Mouse (Mus musculus) midbrain, postnatal 0 days (tissue): ENCODE data around the gene Cdh13. TPM values are rescaled to one million over a fixed set of nuclear protein-coding genes. Genes with fewer than 3 reads are reported as not detected.
A peak's percentile ranks its signal among the peaks of the same experiment; 100 is the strongest.

Source experiments
- ATAC-seq: fragments of 200-750 bp; cut with Nextera tagmentation; 2 replicates; pipeline ENCODE4 v1.8.0; 2017; ENCODE audit warnings: moderate number of reproducible peaks, mild to moderate bottlenecking, moderate TSS enrichment, moderate library complexity; ENCODE audit not compliant: low FRiP score
- DNase-seq: peaks from one replicate; pipeline ENCODE4 v3.0.0-alpha.2; 2015; ENCODE audit warnings: low spot score
- H3K27ac ChIP-seq: fragments of 300-500 bp; sonication (generic); 2 replicates; pipeline ENCODE4 v1.5.1; 2014; ENCODE audit warnings: low read depth, mild to moderate bottlenecking, low read length, mixed read lengths
- H3K27me3 ChIP-seq: fragments of 300-500 bp; sonication (generic); 2 replicates; pipeline ENCODE4 v1.6.1; 2014; ENCODE audit warnings: low read length, control low read depth, mixed read lengths; ENCODE audit not compliant: insufficient read depth
- H3K36me3 ChIP-seq: fragments of 300-500 bp; sonication (generic); 2 replicates; pipeline ENCODE4 v1.6.1; 2014; ENCODE audit warnings: low read length, control low read depth, mixed read lengths; ENCODE audit not compliant: insufficient read depth
- H3K4me1 ChIP-seq: fragments of 300-500 bp; sonication (generic); 2 replicates; pipeline ENCODE4 v1.6.1; 2014; ENCODE audit warnings: mild to moderate bottlenecking, control low read depth, antibody characterized with exemption, low read length, mixed read lengths; ENCODE audit not compliant: insufficient read depth
- H3K4me2 ChIP-seq: fragments of 300-500 bp; sonication (generic); 2 replicates; pipeline ENCODE4 v1.6.1; 2014; ENCODE audit warnings: low read depth, mild to moderate bottlenecking, low read length, mixed read lengths; ENCODE audit not compliant: poor library complexity, severe bottlenecking
- H3K4me3 ChIP-seq: fragments of 300-500 bp; sonication (generic); 2 replicates; pipeline ENCODE4 v1.5.1; 2014; ENCODE audit warnings: low read depth, mild to moderate bottlenecking, low read length, moderate library complexity
- H3K9ac ChIP-seq: fragments of 300-500 bp; sonication (generic); replicated peaks from 2 replicates; pipeline ENCODE4 v1.6.1; 2014; ENCODE audit warnings: mild to moderate bottlenecking, low read length, moderate library complexity, mixed read lengths; ENCODE audit not compliant: poor library complexity, severe bottlenecking
- H3K9me3 ChIP-seq: fragments of 300-500 bp; sonication (generic); 2 replicates; pipeline ENCODE4 v1.6.1; 2016; ENCODE audit warnings: low read length, control low read depth
- CTCF ChIP-seq: IDR thresholded peaks from 2 replicates; pipeline ENCODE4 v1.5.1; 2016; ENCODE audit warnings: antibody characterized with exemption, mild to moderate bottlenecking
- WGBS: fragments of 180-500 bp; shearing (Covaris S2); extraction: QIAGEN DNeasy Blood & Tissue Kit; methylation state at CpG from one replicate; pipeline ENCODE4 v1.1.7; 2014; 5-methylcytosine and 5-hydroxymethylcytosine counted together
- polyA plus RNA-seq: library from polyadenylated mRNA; unstranded; fragments of >200 nt; fragmentation: Nextera tagmentation; extraction: Ambion mirVana; gene quantifications from 2 replicates; pipeline ENCODE4 v1.2.1, GENCODE M21; 2015
- total RNA-seq: library from RNA; depleted of rRNA; stranded (reverse); fragments of >200 nt; gene quantifications from 2 replicates; pipeline ENCODE4 v1.2.3, GENCODE M21; 2014

Cdh13 gene
- total and polyA plus RNA-seq, 2 experiments from 2014 or later: 199 to 203 TPM

GRCm38 (mm10) chr8:119064523-119064922, 781.0 kb downstream of the Cdh13 start:
- H3K27ac ChIP-seq: no peak overlapping the region
- no peaks in the 10 kb centered on the region for H3K27me3 ChIP-seq
- ATAC-seq: no peak
- no peak overlapping the region for H3K4me3 ChIP-seq
- peak; percentile 60 for DNase-seq
- no peak overlapping the region for H3K4me2 ChIP-seq
- TF ChIP-seq CTCF: peak; percentile 81
- WGBS: 17% methylated on average over 11 of the region's 11 CpGs
- H3K36me3 ChIP-seq: no peaks in the 10 kb centered on the region
- H3K4me1 ChIP-seq: no peaks in the 10 kb centered on the region; the same call in 1 of the 2 replicates
- no peaks in the 10 kb centered on the region for H3K9me3 ChIP-seq
- H3K9ac ChIP-seq: no peak overlapping the region

GRCm38 (mm10) chr8:119072291-119072690, 788.8 kb downstream of the Cdh13 start:
- no peak overlapping the region for H3K4me2 ChIP-seq
- 76% methylated on average over 6 of the region's 6 CpGs for WGBS
- no peaks in the 10 kb centered on the region for H3K9me3 ChIP-seq
- H3K4me3 ChIP-seq: no peak overlapping the region
- no peak for DNase-seq
- no peaks in the 10 kb centered on the region for H3K27me3 ChIP-seq
- H3K4me1 ChIP-seq: no peaks in the 10 kb centered on the region
- TF ChIP-seq CTCF: no peak
- H3K9ac ChIP-seq: no peak overlapping the region
- no peak overlapping the region for H3K27ac ChIP-seq
- no peak for ATAC-seq
- no peaks in the 10 kb centered on the region for H3K36me3 ChIP-seq

GRCm38 (mm10) chr8:119085022-119085421, 801.5 kb downstream of the Cdh13 start:
- no peak for ATAC-seq
- 59% methylated on average over 8 of the region's 8 CpGs for WGBS
- no peak for TF ChIP-seq CTCF
- H3K4me1 ChIP-seq: no peaks in the 10 kb centered on the region
- no peak overlapping the region for H3K4me3 ChIP-seq
- no peak overlapping the region for H3K4me2 ChIP-seq
- H3K9me3 ChIP-seq: no peaks in the 10 kb centered on the region
- no peak overlapping the region for H3K27ac ChIP-seq
- no peaks in the 10 kb centered on the region for H3K27me3 ChIP-seq
- no peaks in the 10 kb centered on the region for H3K36me3 ChIP-seq
- no peak overlapping the region for H3K9ac ChIP-seq
- no peak for DNase-seq

GRCm38 (mm10) chr8:119098261-119098660, 814.7 kb downstream of the Cdh13 start:
- H3K9ac ChIP-seq: no peak overlapping the region
- no peaks in the 10 kb centered on the region for H3K9me3 ChIP-seq
- WGBS: 34% methylated on average over 6 of the region's 6 CpGs
- H3K36me3 ChIP-seq: no peaks in the 10 kb centered on the region
- no peak overlapping the region for H3K4me3 ChIP-seq
- ATAC-seq: no peak
- H3K27ac ChIP-seq: no peak overlapping the region
- no peak overlapping the region for H3K4me2 ChIP-seq
- 0 out of 2 replicates have a peak, but pooled peaks have one; percentile 2 for TF ChIP-seq CTCF
- H3K27me3 ChIP-seq: no peaks in the 10 kb centered on the region
- no peaks in the 10 kb centered on the region for H3K4me1 ChIP-seq
- no peak for DNase-seq

- H3K9ac ChIP-seq: no peak overlapping the region
- WGBS: 64% methylated on average over 6 of the region's 6 CpGs
- no peaks in the 10 kb centered on the region for H3K36me3 ChIP-seq
- H3K9me3 ChIP-seq: no peaks in the 10 kb centered on the region
- no peak overlapping the region for H3K4me3 ChIP-seq
- ATAC-seq (no peak), DNase-seq (no peak)
- no peaks in the 10 kb centered on the region for H3K4me1 ChIP-seq
- H3K4me2 ChIP-seq: no peak overlapping the region
- H3K27ac ChIP-seq: no peak overlapping the region
- no peaks in the 10 kb centered on the region for H3K27me3 ChIP-seq
- TF ChIP-seq CTCF: no peak
These were observed 819.3 kb downstream of the Cdh13 start for GRCm38 (mm10) chr8:119102871-119103270.

- no peaks in the 10 kb centered on the region for H3K9me3 ChIP-seq
- H3K27ac ChIP-seq: no peak overlapping the region
- H3K9ac ChIP-seq: no peak overlapping the region
- TF ChIP-seq CTCF: no peak
- H3K4me2 ChIP-seq: no peak overlapping the region
- WGBS: 72% methylated on average over 7 of the region's 7 CpGs
- no peaks in the 10 kb centered on the region for H3K36me3 ChIP-seq
- ATAC-seq (no peak), DNase-seq (no peak)
- H3K4me1 ChIP-seq: no peaks in the 10 kb centered on the region; the same call in 1 of the 2 replicates
- no peaks in the 10 kb centered on the region for H3K27me3 ChIP-seq
- no peak overlapping the region for H3K4me3 ChIP-seq
These were observed 826.1 kb downstream of the Cdh13 start for GRCm38 (mm10) chr8:119109655-119110054.
